Mouse (Mus musculus): ENCODE data around the gene Hexa. TPM values are rescaled to one million over a fixed set of nuclear protein-coding genes. Genes with fewer than 3 reads are reported as not detected.

Gene Hexa
- polyA plus RNA-seq, 1 experiment, result 95.5 TPM

DNA sequence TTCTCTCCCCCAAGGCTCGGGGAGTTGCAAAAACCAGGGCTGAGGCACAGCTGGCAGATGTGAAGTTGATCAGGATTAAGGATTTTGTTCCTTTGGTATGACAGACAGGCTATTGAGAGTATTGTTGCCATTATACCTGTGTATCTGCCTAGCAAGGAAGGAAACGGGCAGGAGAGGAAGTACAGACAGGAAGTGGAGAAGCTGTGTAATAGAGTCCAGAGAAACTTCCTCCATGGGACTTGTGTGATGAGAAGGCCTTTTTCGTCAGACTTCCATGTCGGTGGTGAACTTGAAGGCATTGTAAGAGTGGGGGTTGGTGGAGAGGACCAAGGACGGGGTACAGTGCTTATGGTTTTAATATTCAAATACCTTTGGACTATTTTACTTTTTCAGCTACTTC is 11.7 kb downstream of the Hexa start:
- no peak for DNase-seq (ENCODE audit: low read depth, low spot score)
- WGBS, result 68% methylated on average over 5 of the region's 5 CpGs

DNA sequence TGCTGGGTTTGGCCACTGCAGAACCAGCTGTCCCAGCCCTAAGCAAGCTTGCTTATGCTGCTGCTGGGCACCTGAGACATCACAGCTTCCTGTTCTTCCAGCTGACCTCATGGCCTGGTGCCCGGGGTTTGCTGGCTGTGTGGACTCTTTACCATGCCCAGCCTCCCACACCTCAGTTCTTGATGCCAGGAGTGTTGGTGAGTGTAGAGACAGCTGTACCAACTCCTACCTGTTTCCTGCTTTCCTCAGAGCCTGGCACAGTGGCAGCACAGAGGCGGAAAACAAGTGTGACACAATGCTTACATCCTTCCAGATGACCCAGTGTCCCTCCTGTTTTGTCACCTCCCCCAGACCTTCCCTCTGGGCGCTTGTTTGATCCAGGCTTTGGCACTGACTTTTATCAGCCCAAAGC is 12.3 kb downstream of the Hexa start:
- no peak for DNase-seq (ENCODE audit: low read depth, low spot score)
- WGBS, result 25% methylated on average over 3 of the region's 3 CpGs

DNA sequence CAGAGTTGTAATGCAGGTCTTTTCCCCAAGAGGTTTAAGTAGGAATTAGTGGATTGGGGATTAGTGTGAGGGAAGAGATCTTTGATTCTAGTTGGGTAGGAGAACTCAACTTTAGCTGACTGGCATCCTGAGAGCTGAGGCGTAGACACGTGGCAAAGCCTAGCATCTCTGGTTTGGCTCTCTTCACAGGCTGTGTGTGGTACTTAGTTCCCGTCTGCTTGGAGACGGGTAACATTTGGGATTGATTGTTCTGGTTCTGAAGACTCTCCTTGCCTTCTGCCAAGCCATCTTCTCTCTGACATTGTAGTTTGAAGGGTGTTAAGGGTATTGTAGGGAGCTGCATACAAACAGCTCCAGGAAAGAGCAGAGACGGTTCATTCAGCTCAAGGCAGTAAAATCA is 13.3 kb downstream of the Hexa start:
- 92% methylated on average over 5 of the region's 5 CpGs for WGBS
- no peak for DNase-seq (ENCODE audit: low read depth, low spot score)

DNA sequence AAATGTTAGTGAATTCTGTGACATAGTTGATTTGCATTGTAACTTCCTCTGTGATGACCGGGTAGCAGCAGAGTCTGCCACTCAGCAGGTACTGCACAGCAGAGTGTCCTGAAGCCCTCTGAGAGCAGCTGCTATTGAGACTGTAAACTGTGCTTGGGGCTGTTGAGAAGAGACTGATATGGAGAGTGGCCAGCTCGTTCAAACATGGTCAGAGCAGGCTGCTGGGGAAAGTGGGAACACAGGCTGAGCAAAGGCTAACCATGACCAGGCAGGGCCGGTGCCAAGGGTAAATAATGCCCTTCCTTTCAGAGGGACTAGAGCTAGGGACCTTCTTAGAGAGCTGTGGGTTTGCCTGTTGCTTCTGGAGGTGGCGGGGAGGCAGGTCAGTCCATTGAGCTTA is 14.4 kb downstream of the Hexa start:
- DNase-seq (ENCODE audit: low read depth, low spot score), result no peak
- 69% methylated on average over 4 of the region's 4 CpGs for WGBS

DNA sequence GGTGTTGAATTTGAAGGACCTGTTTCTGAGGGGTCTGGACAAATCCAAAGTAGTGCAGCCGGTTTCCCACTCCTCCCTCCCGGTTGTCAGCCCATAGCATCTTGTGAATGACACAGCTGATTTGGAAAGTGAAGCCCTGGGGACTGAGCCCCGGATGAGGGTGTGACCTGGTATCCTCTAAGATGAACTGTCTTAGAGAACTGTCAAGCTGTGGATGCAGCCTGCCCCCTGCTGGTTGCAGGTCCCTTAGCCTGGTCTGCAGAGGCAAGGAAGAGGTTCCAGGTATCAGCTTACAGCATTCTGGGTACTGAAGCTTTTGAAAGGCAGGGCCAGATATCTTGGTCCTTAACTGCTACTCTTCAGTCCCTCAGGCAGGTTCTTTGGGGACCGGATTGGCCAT is 26.3 kb downstream of the Hexa start:
- WGBS, result 19% methylated on average over 4 of the region's 4 CpGs
- DNase-seq (ENCODE audit: low read depth, low spot score), result no peak

DNA sequence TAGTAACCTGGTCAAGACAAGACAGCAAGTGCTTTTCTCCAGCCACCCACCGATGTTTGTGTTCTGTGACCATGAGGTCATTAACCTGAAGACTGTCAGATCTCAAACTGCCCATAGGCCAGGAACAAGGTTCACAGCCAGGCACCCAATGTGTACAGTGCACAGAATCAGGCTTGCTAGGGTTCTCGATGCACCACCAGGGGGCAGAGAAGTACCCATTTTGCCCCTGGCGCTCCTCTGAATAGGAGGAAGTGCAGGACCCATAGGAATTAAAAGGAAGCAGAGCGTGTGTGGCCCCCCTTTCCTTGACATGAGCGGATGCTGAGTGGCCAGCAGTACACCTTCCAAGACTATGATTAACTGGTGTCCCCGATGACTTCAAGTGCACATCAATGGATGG is 27.8 kb downstream of the Hexa start:
- no peak for DNase-seq (ENCODE audit: low read depth, low spot score)
- 15% methylated on average over 6 of the region's 6 CpGs for WGBS

DNA sequence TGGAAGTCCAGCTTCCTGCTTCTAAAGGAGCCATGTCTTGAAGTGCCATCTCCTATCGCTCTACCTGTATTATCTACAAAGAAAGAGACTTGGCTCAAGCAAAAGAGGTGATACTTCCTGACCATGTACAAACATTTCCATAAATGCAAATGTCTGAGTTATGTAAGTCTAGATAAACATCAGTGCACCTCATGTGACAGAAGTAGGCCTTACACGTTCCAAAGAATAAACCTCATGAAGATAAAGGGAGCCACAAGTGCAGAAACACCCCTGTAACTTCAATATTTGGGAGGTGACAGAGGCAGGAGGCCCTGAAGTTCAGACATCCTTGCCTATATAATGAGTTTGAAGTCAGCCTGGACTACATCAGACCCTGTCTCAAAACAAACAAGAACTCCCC is 32.5 kb downstream of the Hexa start:
- 61% methylated on average over 2 of the region's 2 CpGs for WGBS
- no peak for DNase-seq (ENCODE audit: low read depth, low spot score)

DNA sequence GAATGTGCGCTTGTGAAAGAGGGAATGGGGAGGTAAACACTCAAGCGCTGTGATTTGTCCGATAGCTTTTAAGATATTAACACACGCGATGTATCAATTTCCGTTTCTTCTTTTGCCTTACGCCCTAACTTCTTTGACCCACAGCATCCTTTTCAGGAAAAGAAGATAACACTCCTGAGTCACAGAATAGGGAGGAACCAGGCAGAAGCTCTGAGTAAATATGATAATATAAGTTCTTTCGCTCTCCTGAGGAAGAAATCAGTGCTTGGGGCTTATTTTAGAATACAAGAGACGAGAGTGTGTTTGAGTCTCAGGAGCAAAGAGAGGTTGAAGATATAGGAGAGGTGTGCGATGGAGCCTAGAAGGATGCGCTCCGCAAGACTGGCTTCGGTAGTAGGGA is 38.1 kb downstream of the Hexa start:
- 14% methylated on average over 13 of the region's 13 CpGs for WGBS

DNA sequence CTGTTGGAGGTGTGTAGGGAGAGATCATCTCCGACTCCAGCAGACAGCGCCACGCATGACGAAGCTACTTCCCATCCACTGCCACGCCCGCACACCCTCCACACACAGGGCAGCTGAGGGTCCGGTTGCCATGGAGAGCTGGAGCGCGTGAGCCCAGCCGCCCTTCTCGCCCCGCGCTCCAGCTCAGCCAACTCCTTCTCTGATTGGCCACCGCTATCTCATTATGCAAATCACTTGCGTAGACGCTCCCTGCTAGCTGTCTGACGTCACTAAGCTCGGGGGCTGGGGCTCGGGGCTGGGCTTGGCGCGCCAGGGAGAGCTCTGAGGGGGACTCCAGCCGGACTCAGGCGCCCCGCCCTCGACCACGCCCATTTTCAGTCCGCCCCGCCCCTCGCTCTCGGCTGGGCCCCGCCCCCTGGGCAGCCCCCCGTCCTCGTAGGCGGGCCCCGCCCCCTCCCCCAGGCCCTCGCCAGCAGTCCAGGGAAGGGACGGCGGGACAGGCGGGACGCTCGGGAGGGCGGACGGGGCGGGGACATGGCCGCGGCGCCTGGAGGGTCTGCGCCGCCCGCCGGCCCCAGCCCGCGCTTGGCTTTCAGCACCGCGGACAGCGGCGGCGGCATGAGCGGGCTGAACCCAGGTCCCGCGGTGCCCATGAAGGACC is 38.6 kb downstream of the Hexa start, which contains the start of gene Celf6:
Gene Celf6 (plus strand): TSS at position 74 of the 661 bp plus-strand sequence.
- peak; percentile 42 for DNase-seq (ENCODE audit: low read depth, low spot score)
- WGBS, result under 1% methylated on average over 56 of the region's 61 CpGs

More for the DNA sequence above, 38.1 kb downstream of the Hexa start:
- DNase-seq (ENCODE audit: low read depth, low spot score), result no peak

DNA sequence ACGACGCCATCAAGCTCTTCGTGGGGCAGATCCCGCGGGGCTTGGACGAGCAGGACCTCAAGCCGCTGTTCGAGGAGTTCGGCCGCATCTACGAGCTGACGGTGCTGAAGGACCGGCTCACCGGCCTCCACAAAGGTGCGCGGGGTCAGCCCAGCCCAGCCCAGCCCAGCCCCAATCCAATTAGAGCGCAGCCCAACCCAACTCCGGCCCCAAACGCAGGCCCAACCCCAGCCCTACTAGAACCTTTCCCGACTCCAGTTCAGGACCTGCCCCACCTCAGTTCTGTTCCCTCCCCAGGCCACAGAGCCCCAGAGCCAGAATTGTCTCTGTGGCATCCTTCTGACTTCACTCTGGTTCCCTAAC is 39.1 kb downstream of the Hexa start:
- under 1% methylated on average over 20 of the region's 20 CpGs for WGBS
- no peak for DNase-seq (ENCODE audit: low read depth, low spot score)

DNA sequence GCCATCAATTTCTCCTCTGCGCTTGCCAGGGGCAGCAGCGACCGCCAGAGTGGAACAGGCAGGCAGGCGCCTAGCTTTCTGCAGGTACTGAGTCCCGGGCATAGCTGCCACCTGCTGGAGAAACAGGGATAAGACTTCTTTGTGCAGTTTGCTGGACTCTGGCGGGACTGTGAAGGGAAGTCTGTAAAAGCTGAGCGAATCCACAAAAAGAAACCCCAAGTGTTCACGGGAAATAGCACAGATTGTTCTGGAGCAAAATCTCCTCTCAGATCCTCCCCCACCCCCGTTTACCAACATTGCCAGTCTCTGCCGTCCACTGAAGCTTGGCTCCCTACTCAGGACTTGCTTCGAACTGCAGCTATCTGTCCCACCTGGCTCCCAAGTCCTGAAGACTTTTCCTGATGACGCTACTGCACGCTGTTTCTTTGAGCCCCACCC is 45.5 kb downstream of the Hexa start:
- 2% methylated on average over 13 of the region's 13 CpGs for WGBS
- DNase-seq (ENCODE audit: low read depth, low spot score), result no peak

DNA sequence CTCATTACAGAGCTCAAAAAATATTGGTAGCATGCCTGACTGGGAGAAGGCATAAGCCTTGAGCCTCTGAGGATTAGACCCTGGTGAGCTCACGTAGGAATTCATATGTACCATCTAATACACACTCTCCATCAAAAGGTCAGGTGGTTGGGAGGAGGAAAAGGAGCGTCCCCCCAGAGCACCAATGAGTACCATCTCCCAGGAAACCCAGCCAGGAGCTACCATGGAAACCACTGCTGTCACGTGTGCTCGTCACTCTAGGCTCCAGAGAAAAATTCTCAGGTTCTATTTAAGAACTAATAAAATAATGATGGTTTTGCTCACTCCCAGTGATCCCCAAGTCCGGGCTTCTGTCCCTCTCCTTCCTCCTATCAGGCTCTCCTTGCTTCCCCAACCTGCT is 48.9 kb downstream of the Hexa start:
- 70% methylated on average over 5 of the region's 5 CpGs for WGBS
- no peak for DNase-seq (ENCODE audit: low read depth, low spot score)

DNA sequence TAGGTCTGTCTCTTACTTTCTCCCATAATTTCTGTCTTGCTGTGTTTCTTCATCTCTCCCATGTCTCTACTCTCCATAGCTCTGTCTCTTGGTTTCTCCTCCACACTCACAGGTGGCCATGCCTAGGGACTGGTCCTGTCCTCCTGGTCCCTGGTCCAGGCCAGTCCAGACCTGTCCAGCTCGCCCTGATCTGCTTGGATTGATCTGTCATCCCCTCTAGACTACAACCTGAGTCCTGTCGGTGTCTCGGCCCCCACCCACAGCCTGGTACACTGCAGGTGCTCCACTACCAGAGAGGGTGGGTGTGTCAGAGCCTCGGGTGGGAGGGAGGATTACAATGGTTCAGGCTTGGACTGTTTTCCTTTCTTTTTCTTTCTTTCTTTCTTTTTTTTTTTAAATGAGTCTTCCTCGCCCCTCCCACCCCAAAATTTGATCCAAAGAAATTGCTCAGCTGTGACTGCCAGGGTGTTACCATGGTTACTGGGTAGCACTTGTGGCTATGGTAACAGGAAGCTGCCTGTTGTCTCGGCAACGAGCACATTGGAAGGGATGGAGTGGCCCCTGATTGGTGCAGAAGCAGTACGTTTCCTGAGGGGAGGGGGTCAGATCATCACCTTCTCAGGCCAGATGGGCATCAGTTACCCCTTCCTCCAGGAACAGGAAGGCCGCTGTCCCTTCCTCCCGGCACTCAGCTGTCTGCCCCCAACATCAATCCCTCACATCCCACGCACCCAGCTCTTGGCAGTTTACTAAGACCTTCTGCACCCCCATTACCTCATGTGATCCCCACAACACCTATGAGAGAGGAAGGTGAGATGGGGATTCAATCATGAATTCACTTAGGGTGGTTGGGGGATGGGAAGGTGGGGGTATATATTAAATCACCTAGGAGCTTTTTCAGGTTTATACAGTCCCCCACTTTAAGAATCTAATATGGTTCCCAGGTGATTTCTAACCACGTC is 49.7 kb downstream of the Hexa start:
- DNase-seq (ENCODE audit: low read depth, low spot score), result no peak
- WGBS, result 49% methylated on average over 12 of the region's 12 CpGs

DNA sequence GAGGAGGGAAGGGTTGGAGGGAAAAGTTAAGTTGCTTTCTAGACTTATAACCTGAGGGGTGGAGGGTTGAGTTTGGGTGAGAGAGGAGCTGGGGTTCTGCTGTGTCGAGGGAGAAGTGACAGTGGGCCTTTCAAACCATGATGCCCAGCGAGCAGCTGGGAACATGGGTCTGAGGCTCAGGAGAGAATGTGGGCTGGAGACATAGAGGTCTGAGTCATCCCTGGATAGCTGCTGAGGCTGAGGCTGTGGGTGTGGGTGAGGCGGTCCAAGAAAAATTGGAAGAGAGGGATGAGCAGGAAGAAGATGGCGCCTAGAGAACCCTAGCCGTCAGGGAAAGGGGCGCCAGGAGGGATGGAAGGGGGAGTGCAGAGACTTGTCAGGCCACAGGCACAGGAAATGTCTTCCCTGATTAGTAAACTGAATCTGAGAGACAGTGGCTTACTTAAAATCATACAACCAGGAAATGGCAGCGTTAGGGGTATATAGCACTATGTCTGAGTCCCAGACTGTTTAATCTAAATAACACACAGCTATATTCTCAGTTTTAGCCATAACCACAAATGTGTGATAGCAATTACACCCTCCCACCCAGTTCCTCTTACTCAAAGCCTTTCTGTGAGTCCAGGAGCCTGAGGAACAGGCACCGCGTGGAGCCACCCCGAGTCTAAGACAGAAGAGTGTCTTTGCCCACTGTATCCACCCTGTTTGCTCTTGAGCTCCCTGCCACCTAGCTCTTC is 50.5 kb downstream of the Hexa start:
- 72% methylated on average over 10 of the region's 10 CpGs for WGBS

DNA sequence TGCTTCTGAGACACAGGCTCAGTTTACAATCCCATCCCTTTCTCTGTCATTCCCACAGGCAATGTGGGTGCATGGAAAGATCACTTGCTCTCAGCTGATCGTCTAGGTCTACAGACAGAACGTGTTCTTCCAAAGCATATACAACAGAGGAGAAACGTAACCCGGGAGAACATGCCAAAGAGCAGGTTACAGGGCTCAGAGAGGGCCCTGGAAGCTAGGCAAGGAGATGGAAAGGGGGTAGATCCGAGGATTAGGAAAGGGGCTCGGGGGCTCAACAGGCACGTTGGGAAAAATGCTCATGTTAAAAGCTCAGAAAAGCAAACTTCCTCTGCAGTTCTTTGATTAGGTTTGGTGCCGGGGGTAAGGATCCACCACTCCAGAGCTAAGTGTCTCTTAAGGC is 62.3 kb downstream of the Hexa start:
- 63% methylated on average over 8 of the region's 8 CpGs for WGBS
- no peak for DNase-seq (ENCODE audit: low read depth, low spot score)

More for the DNA sequence above, 50.5 kb downstream of the Hexa start:
- DNase-seq (ENCODE audit: low read depth, low spot score), result no peak

DNA sequence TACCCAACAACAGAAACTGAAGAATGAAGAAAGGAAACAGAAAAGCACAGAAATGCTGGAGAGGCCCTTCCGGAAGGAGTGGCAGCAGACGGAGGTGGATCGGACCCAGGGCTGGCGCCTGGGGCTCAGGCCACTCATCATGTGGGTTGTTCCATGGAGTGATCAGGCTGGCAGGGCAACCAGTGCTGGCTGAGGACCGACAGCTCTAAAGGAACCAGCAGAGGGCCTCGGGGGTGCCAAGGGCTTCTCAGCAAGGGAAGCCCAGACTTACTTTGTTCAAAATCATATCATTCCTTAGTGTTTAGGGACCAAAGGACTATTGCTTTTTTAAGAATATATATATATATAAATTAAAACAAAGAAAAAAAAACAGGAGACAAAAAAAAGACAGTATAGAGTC is 66.6 kb downstream of the Hexa start:
- no peak for DNase-seq (ENCODE audit: low read depth, low spot score)
- WGBS, result 71% methylated on average over 6 of the region's 6 CpGs

DNA sequence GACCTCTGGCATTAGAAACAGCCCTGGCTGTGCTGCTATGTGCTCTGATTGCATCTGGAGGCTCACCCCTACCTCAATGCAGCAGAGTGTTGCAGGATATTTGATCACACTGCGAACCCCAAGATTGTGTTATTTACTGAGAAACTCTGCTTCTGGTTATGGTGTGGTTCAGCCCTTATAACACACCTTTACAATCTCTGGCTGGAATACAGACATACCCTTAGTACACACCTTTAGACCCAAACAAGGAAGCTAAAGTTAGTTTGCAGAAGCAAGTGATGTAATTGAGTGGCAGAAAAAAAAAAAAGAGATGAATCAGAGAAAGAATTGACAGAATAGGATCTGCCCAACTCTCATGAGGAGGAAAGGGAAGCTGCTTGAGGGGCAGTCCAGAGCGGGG is 71.6 kb downstream of the Hexa start:
- 34% methylated on average over 2 of the region's 2 CpGs for WGBS
- DNase-seq (ENCODE audit: low read depth, low spot score), result peak; percentile 58

All from large intestine, adult 2 months (tissue).